Mouse (Mus musculus) frontal cortex, postnatal 14 days (tissue): ENCODE measurements around the gene Pdlim1.

Experiments
- DNase-seq, 2 experiments: peaks; one replicate each; pipeline ENCODE4 v3.0.0; 2022; ENCODE audit warnings: low spot score in 2 of 2

Gene Pdlim1

GRCm38 (mm10) chr19:40284704-40285103 is 13.1 kb upstream of the Pdlim1 start:
- no peak for DNase-seq

- no peak for DNase-seq
Measured at GRCm38 (mm10) chr19:40283415-40283814, 11.8 kb upstream of the Pdlim1 start.

DNA sequence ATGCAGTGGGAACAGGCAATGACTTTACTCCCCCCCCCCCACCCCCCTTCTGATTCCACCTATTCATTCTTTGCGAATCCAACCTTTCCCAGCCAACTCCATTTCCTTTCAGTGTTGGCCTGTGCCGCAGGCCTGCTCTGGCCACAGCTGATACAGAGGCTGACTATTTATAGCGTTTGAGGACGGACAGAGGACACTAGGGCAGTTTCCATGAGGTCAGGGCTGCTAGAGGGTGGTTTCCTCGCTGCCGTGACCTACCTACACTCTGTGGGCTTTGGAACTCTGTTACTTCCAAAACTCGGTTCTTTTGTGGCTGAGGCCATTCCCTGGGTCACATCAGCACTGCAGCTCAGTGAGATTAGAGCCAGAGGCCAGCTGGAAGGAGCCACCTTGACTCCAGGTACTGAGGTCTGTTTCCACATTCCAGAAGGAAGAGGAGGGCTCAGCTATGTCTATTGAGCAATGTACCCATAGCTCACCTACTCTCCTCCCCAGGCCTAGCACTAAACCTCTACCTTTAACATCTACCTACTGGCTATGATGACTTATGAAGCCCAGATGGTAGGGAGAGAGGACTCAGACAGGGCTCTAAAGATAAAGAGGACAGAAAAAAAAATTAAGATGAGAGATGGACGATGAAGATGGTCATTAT is 6.9 kb upstream of the Pdlim1 start:
- no peak for DNase-seq

DNA sequence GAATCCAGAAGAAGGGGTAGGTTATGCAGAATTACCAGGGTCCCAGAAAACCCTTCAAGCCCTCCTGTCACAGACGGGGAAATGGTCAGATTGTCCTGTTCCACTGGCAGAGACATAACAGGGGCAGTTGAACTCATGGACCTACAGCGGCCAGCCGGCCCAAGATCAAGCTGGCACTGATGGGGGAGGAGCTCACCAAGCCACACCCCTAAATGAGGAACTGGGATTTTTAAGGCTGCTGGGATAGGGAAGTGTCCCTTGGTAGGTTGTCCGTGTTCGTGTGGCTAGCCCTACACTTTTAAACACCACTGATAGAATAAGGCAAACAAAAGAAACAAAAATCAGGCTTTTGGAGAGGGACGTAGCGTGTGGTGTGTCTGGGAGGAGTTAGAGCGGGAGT is 5.9 kb upstream of the Pdlim1 start:
- no peak for DNase-seq

- DNase-seq = no peak
Measured at GRCm38 (mm10) chr19:40275401-40276188, 4.0 kb upstream of the Pdlim1 start.

- DNase-seq = no peak
Measured at GRCm38 (mm10) chr19:40272674-40273073, 1.0 kb upstream of the Pdlim1 start.

- no peak for DNase-seq
Measured at GRCm38 (mm10) chr19:40270351-40271307, 1.0 kb downstream of the Pdlim1 start.

- no peak for DNase-seq
Measured at GRCm38 (mm10) chr19:40269526-40269925, 2.1 kb downstream of the Pdlim1 start.

DNA sequence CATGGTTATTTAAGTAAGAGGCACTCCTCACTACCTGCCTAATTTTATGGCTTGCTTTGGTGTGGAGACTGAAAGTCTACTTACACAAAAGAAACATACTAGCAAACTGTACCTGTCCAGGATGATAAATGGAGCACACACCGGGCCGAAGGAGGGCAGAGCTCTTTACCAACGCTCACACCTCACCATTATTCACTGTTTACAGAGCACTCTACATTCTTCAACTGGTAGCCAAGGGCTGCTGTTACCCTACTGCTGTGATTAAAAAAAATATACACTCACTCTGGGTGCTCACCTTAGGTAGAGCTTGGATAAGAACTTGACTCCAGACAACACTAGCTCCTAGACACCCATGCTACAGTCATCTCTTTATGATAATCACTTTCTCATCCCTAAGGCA is 3.1 kb downstream of the Pdlim1 start:
- no peak for DNase-seq

GRCm38 (mm10) chr19:40267380-40267779 is 4.3 kb downstream of the Pdlim1 start:
- no peak for DNase-seq

GRCm38 (mm10) chr19:40259485-40259884 is 12.2 kb downstream of the Pdlim1 start:
- DNase-seq = no peak

DNA sequence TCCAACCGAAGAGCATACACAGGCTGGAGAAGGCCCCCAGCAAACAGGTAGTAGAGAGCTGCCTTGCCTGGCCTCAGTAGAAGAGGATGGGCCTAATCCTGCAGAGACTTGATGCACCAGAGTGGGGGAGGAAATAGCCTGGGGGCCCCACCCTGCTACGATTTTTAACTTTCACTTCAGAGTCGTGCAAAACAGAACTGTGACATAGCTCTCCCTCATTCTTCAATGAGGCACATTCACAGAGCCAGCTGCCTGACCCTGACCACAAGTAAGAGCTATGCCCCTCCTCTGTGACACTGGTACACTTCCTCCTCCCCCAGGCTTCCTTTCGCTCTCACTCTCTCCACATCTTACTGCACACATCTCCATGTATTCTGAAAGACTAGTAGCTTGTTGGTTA is 14.2 kb downstream of the Pdlim1 start:
- DNase-seq = no peak

- DNase-seq = no peak
Measured at GRCm38 (mm10) chr19:40256376-40257050, 15.1 kb downstream of the Pdlim1 start.

- DNase-seq = no peak
Measured at GRCm38 (mm10) chr19:40255561-40255960, 16.1 kb downstream of the Pdlim1 start.

DNA sequence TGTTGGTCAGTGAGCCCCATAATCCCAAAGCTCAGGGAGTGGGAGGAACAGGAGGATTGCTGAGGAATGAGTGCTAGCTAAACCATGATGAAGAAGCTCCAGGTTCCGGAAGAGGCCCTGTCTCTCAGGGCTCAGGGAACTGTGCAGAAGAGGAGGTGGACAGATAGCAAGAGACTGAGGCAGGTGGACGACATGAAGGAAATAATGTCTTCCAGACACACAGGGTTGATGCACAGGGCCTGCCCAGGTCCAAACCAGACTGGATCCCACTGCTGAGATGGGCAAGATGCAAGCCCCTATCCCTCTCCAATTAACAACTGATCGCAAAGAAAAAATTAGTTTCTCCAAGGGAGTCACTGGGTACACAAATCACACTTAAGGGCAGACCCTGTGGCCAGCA is 16.9 kb downstream of the Pdlim1 start:
- no peak for DNase-seq

DNA sequence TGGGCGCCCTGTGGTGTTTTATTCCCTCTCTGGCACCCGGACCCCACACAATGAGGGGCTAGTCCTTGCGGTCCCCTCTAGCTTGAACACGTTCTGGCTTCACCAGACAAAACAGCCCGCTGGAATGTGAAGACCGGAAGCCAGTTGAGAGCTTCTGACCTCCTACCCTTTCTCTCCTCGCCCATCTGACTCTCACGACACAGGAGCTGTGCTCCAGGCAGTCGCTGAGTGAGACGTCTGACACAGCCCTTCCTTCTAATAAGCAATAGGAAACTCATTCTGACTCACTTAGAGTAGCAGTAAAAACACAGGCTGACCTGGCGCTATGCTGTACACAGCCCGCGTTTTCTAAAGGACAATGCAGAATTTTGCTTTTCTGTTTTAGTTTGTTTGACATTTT is 17.9 kb downstream of the Pdlim1 start:
- no peak for DNase-seq

GRCm38 (mm10) chr19:40251115-40251514 is 20.5 kb downstream of the Pdlim1 start:
- DNase-seq = no peak

- no peak for DNase-seq
Measured at GRCm38 (mm10) chr19:40249352-40249751, 22.3 kb downstream of the Pdlim1 start.

DNA sequence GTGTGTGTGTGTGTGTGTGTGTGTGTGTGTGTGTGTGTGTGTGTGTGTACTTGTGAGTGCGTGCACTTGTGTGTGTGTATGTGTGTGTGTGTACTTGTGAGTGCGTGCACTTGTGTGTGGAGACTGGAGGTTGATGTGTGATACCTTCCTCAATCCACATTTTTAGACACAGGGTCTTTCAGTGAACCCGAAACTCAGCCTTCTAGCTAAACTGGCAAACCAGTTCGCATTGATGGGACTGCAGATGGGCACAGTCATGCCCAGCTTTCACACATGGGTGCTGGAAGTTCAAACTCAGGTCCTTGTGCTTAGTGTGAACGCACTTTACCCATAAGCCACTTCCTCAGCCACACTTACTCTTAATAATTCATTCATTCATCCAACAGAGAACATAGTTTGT is 23.2 kb downstream of the Pdlim1 start:
- DNase-seq = no peak

DNA sequence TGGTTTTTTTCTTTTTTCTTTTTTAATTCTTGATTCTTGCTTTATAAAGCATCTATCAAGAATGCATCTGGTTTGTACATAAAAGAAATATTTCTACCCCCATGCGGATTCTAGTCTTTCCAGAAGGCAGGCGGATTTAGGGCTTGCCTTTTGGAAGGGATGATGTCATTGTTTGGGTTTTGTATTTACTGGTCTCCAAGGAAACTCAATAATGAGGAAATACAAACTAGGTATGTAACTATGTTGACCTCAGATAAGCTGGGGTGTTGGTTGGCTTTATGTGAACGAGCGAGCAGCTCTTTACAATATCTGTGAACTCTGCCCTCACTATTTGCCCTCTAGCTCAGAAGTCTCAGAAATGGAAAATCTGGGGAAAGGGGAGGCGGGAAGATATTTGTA is 24.4 kb downstream of the Pdlim1 start:
- no peak for DNase-seq

- no peak for DNase-seq
Measured at GRCm38 (mm10) chr19:40246646-40247267, 24.9 kb downstream of the Pdlim1 start.
